Mouse (Mus musculus): ENCODE measurements at regions not wholly inside any gene's neighbourhood (a gene's known extent, or its start where the extent isn't known, plus 50 kb on each side); places are given as distances from the start of the nearest gene placed in this dataset.

- no peak overlapping the region for H3K4me2 ChIP-seq
- no peak overlapping the region for H3K27ac ChIP-seq
- ATAC-seq (ENCODE audit: insufficient number of reproducible peaks, insufficient read depth, low FRiP score, low TSS enrichment, low read depth), result no peak
- H3K4me3 ChIP-seq (replicated peaks), result no peak overlapping the region
- peaks cover 20% of the 10 kb centered on the region for H3K4me1 ChIP-seq (replicated peaks)
- no peak overlapping the region for H3K9ac ChIP-seq (replicated peaks)
- H3K9me3 ChIP-seq, result no peaks in the 10 kb centered on the region
- H3K36me3 ChIP-seq, result no peaks in the 10 kb centered on the region
- no peaks in the 10 kb centered on the region for H3K27me3 ChIP-seq
- 86% methylated on average over 17 of the region's 17 CpGs for WGBS
Measured at GRCm38 (mm10) chr17:80827361-80827760, 99.1 kb upstream of the Map4k3 start.

GRCm38 (mm10) chr17:80825971-80826730 is 97.9 kb upstream of the Map4k3 start:
- no peaks in the 10 kb centered on the region for H3K27me3 ChIP-seq
- H3K27ac ChIP-seq, result peak overlapping the region; percentile 92
- peak overlapping the region; percentile 42 for H3K4me2 ChIP-seq
- WGBS, result 37% methylated on average over 12 of the region's 12 CpGs
- H3K9me3 ChIP-seq, result no peaks in the 10 kb centered on the region
- peak; percentile 74 for ATAC-seq (ENCODE audit: insufficient number of reproducible peaks, insufficient read depth, low FRiP score, low TSS enrichment, low read depth)
- H3K36me3 ChIP-seq, result no peaks in the 10 kb centered on the region
- no peak overlapping the region for H3K4me3 ChIP-seq (replicated peaks)
- H3K4me1 ChIP-seq (replicated peaks), result peaks cover 20% of the 10 kb centered on the region
- H3K9ac ChIP-seq (replicated peaks), result no peak overlapping the region

GRCm38 (mm10) chr17:80825518-80825901 is 97.2 kb upstream of the Map4k3 start:
- Histone ChIP-seq H3K4me2 (peak overlapping the region; percentile 42), H3K9ac (replicated peaks) (no peak overlapping the region), H3K4me1 (replicated peaks) (peaks cover 20% of the 10 kb centered on the region), H3K27me3 (no peaks in the 10 kb centered on the region), H3K4me3 (replicated peaks) (no peak overlapping the region), H3K36me3 (no peaks in the 10 kb centered on the region), H3K27ac (peak overlapping the region; percentile 92), H3K9me3 (no peaks in the 10 kb centered on the region)
- peak; percentile 80 for ATAC-seq (ENCODE audit: insufficient number of reproducible peaks, insufficient read depth, low FRiP score, low TSS enrichment, low read depth)
- 13% methylated on average over 10 of the region's 10 CpGs for WGBS

GRCm38 (mm10) chr17:80824826-80825517 is 96.7 kb upstream of the Map4k3 start:
- H3K4me1 ChIP-seq (replicated peaks), result peaks cover 20% of the 10 kb centered on the region
- no peaks in the 10 kb centered on the region for H3K36me3 ChIP-seq
- H3K4me2 ChIP-seq, result peak overlapping the region; percentile 42
- no peaks in the 10 kb centered on the region for H3K27me3 ChIP-seq
- peak overlapping the region; percentile 92 for H3K27ac ChIP-seq
- 60% methylated on average over 13 of the region's 13 CpGs for WGBS
- H3K9me3 ChIP-seq, result no peaks in the 10 kb centered on the region
- ATAC-seq (ENCODE audit: insufficient number of reproducible peaks, insufficient read depth, low FRiP score, low TSS enrichment, low read depth), result peak; percentile 48
- no peak overlapping the region for H3K4me3 ChIP-seq (replicated peaks)
- no peak overlapping the region for H3K9ac ChIP-seq (replicated peaks)

- no peak overlapping the region for H3K9ac ChIP-seq (replicated peaks)
- no peak overlapping the region for H3K4me3 ChIP-seq (replicated peaks)
- ATAC-seq (ENCODE audit: insufficient number of reproducible peaks, insufficient read depth, low FRiP score, low TSS enrichment, low read depth), result no peak
- 81% methylated on average over 2 of the region's 2 CpGs for WGBS
- H3K36me3 ChIP-seq, result no peaks in the 10 kb centered on the region
- H3K4me2 ChIP-seq, result no peak overlapping the region
- no peaks in the 10 kb centered on the region for H3K9me3 ChIP-seq
- H3K27ac ChIP-seq, result peak overlapping the region; percentile 92; the same call in 1 of the 2 replicates
- peaks cover 20% of the 10 kb centered on the region for H3K4me1 ChIP-seq (replicated peaks)
- H3K27me3 ChIP-seq, result no peaks in the 10 kb centered on the region
Measured at GRCm38 (mm10) chr17:80824261-80824660, 96.0 kb upstream of the Map4k3 start.

- no peaks in the 10 kb centered on the region for H3K27me3 ChIP-seq
- H3K4me2 ChIP-seq, result no peak overlapping the region
- WGBS, result 32% methylated on average over 8 of the region's 8 CpGs
- no peak overlapping the region for H3K4me3 ChIP-seq (replicated peaks)
- H3K36me3 ChIP-seq, result no peaks in the 10 kb centered on the region
- peaks cover 16% of the 10 kb centered on the region for H3K4me1 ChIP-seq (replicated peaks)
- no peaks in the 10 kb centered on the region for H3K9me3 ChIP-seq
- no peak for ATAC-seq (ENCODE audit: insufficient number of reproducible peaks, insufficient read depth, low FRiP score, low TSS enrichment, low read depth)
- H3K27ac ChIP-seq, result no peak overlapping the region
- H3K9ac ChIP-seq (replicated peaks), result 0 out of 2 replicates have a peak overlapping the region, but pooled peaks have one; percentile 27
Measured at GRCm38 (mm10) chr17:80820888-80821287, 92.6 kb upstream of the Map4k3 start.

- H3K27ac ChIP-seq, result peak overlapping the region; percentile 41; the same call in 1 of the 2 replicates
- H3K27me3 ChIP-seq, result no peaks in the 10 kb centered on the region
- no peak for ATAC-seq (ENCODE audit: insufficient number of reproducible peaks, insufficient read depth, low FRiP score, low TSS enrichment, low read depth)
- 0 out of 2 replicates have a peak overlapping the region, but pooled peaks have one; percentile 31 for H3K9ac ChIP-seq (replicated peaks)
- H3K4me1 ChIP-seq (replicated peaks), result peaks cover 5% of the 10 kb centered on the region
- no peaks in the 10 kb centered on the region for H3K36me3 ChIP-seq
- 43% methylated on average over 9 of the region's 9 CpGs for WGBS
- no peaks in the 10 kb centered on the region for H3K9me3 ChIP-seq
- H3K4me3 ChIP-seq (replicated peaks), result no peak overlapping the region
- no peak overlapping the region for H3K4me2 ChIP-seq
Measured at GRCm38 (mm10) chr17:80818477-80819028, 90.3 kb upstream of the Map4k3 start.

GRCm38 (mm10) chr17:80815747-80816146 is 87.5 kb upstream of the Map4k3 start:
- Histone ChIP-seq H3K4me2 (no peak overlapping the region), H3K9me3 (no peaks in the 10 kb centered on the region), H3K4me1 (replicated peaks) (peaks cover 5% of the 10 kb centered on the region), H3K27me3 (no peaks in the 10 kb centered on the region), H3K9ac (replicated peaks) (no peak overlapping the region), H3K4me3 (replicated peaks) (no peak overlapping the region), H3K27ac (no peak overlapping the region), H3K36me3 (no peaks in the 10 kb centered on the region)
- WGBS, result 80% methylated on average over 4 of the region's 4 CpGs
- no peak for ATAC-seq (ENCODE audit: insufficient number of reproducible peaks, insufficient read depth, low FRiP score, low TSS enrichment, low read depth)

- no peaks in the 10 kb centered on the region for H3K27me3 ChIP-seq
- peaks cover 3% of the 10 kb centered on the region for H3K4me1 ChIP-seq (replicated peaks)
- H3K27ac ChIP-seq, result no peak overlapping the region
- H3K9me3 ChIP-seq, result no peaks in the 10 kb centered on the region
- ATAC-seq (ENCODE audit: insufficient number of reproducible peaks, insufficient read depth, low FRiP score, low TSS enrichment, low read depth), result no peak
- H3K4me2 ChIP-seq, result no peak overlapping the region
- no peaks in the 10 kb centered on the region for H3K36me3 ChIP-seq
- H3K4me3 ChIP-seq (replicated peaks), result no peak overlapping the region
- no peak overlapping the region for H3K9ac ChIP-seq (replicated peaks)
- 88% methylated on average over 10 of the region's 10 CpGs for WGBS
Measured at GRCm38 (mm10) chr17:80813194-80813593, 84.9 kb upstream of the Map4k3 start.

GRCm38 (mm10) chr17:80809275-80809674 is 81.0 kb upstream of the Map4k3 start:
- Histone ChIP-seq H3K4me3 (replicated peaks) (no peak overlapping the region), H3K27ac (no peak overlapping the region), H3K4me1 (replicated peaks) (no peaks in the 10 kb centered on the region), H3K27me3 (no peaks in the 10 kb centered on the region), H3K9ac (replicated peaks) (no peak overlapping the region), H3K4me2 (no peak overlapping the region), H3K9me3 (no peaks in the 10 kb centered on the region), H3K36me3 (no peaks in the 10 kb centered on the region)
- WGBS, result 87% methylated on average over 5 of the region's 5 CpGs
- ATAC-seq (ENCODE audit: insufficient number of reproducible peaks, insufficient read depth, low FRiP score, low TSS enrichment, low read depth), result 0 out of 2 replicates have a peak, but pooled peaks have one; percentile 26

GRCm38 (mm10) chr17:80808069-80808468 is 79.8 kb upstream of the Map4k3 start:
- 74% methylated on average over 10 of the region's 10 CpGs for WGBS
- Histone ChIP-seq H3K27me3 (no peaks in the 10 kb centered on the region), H3K36me3 (no peaks in the 10 kb centered on the region), H3K4me1 (replicated peaks) (no peaks in the 10 kb centered on the region), H3K4me2 (no peak overlapping the region), H3K9me3 (no peaks in the 10 kb centered on the region), H3K4me3 (replicated peaks) (no peak overlapping the region), H3K9ac (replicated peaks) (no peak overlapping the region), H3K27ac (no peak overlapping the region)
- ATAC-seq (ENCODE audit: insufficient number of reproducible peaks, insufficient read depth, low FRiP score, low TSS enrichment, low read depth), result no peak
